8 mouse cellular contexts compared by ENCODE assay signal in genomic region chrX:11664330-11665061, GRCm38 (mm10).
DNase-seq lines count a peak whose midpoint lies in the region; ATAC-seq and TF ChIP-seq lines count a peak whose summit lies in the region.

No protein-coding gene starts in this region.

- no peak for TF ChIP-seq CTCF in midbrain, postnatal 0 days (IDR thresholded peaks at IDR 0.05)

- ATAC-seq in embryonic facial prominence, embryonic 13.5 days (ENCODE audit: insufficient number of reproducible peaks, insufficient read depth, low FRiP score, low TSS enrichment, low read depth) = peak; percentile 74
- peak; percentile 82 for ATAC-seq in midbrain, postnatal 0 days (ENCODE audit: low FRiP score)

- peak overlapping the region; percentile 73 for H3K9ac ChIP-seq in embryonic facial prominence, embryonic 13.5 days
- peak overlapping the region; percentile 62 for H3K9ac ChIP-seq in midbrain, postnatal 0 days (replicated peaks; ENCODE audit: low read length, poor library complexity, severe bottlenecking)

- peaks cover 14% of the 10 kb centered on the region for H3K4me1 ChIP-seq in embryonic facial prominence, embryonic 13.5 days
- H3K4me1 ChIP-seq in midbrain, postnatal 0 days (ENCODE audit: insufficient read depth, low read length) = no peaks in the 10 kb centered on the region

- peak overlapping the region; percentile 65 for H3K4me2 ChIP-seq in embryonic facial prominence, embryonic 13.5 days
- peak overlapping the region; percentile 69 for H3K4me2 ChIP-seq in midbrain, postnatal 0 days (ENCODE audit: low read depth, low read length, poor library complexity, severe bottlenecking)

- peaks cover 55% of the 10 kb centered on the region for H3K27me3 ChIP-seq in embryonic facial prominence, embryonic 13.5 days
- H3K27me3 ChIP-seq in midbrain, postnatal 0 days (ENCODE audit: insufficient read depth, low read length) = no peaks in the 10 kb centered on the region

- H3K36me3 ChIP-seq in embryonic facial prominence, embryonic 13.5 days = no peaks in the 10 kb centered on the region
- no peaks in the 10 kb centered on the region for H3K36me3 ChIP-seq in midbrain, postnatal 0 days (ENCODE audit: insufficient read depth, low read length)

- peak overlapping the region; percentile 85 for H3K27ac ChIP-seq in embryonic facial prominence, embryonic 13.5 days
- peak overlapping the region; percentile 27 for H3K27ac ChIP-seq in midbrain, postnatal 0 days (ENCODE audit: low read depth, low read length)

- H3K4me3 ChIP-seq in embryonic facial prominence, embryonic 13.5 days = peak overlapping the region; percentile 46
- H3K4me3 ChIP-seq in midbrain, postnatal 0 days (ENCODE audit: low read depth, low read length) = peak overlapping the region; percentile 37

- 12% methylated on average over 35 of the region's 68 CpGs for WGBS in embryonic facial prominence, embryonic 13.5 days
- WGBS in midbrain, postnatal 0 days = 16% methylated on average over 20 of the region's 68 CpGs

- no peaks in the 10 kb centered on the region for H3K9me3 ChIP-seq in embryonic facial prominence, embryonic 13.5 days
- no peaks in the 10 kb centered on the region for H3K9me3 ChIP-seq in midbrain, postnatal 0 days (ENCODE audit: low read length)

- peak; percentile 13 to 50 for DNase-seq in left cerebral cortex, adult 18-20 months (ENCODE audit: low spot score in 2 of 2)
- no peak for DNase-seq in left cerebral cortex, adult 11 months (ENCODE audit: low spot score)
- DNase-seq in heart, adult 18-20 months = peak; percentile 65 to 78
- DNase-seq in kidney, adult 18-20 months = peak; percentile 72
- DNase-seq in liver = peak; percentile 82
- peak; percentile 58 for DNase-seq in midbrain, postnatal 0 days (ENCODE audit: low spot score)
- peak; percentile 24 to 34 for DNase-seq in spleen, postnatal 36 days (ENCODE audit: low spot score in 2 of 2)
